Mouse (Mus musculus): ENCODE data around the gene Arhgef7. TPM values are rescaled to one million over a fixed set of nuclear protein-coding genes. Genes with fewer than 3 reads are reported as not detected.
A peak's percentile ranks its signal among the peaks of the same experiment; 100 is the strongest.

Gene Arhgef7
- total RNA-seq, 2 experiments from 2014 or later = 172 to 189 TPM

DNA sequence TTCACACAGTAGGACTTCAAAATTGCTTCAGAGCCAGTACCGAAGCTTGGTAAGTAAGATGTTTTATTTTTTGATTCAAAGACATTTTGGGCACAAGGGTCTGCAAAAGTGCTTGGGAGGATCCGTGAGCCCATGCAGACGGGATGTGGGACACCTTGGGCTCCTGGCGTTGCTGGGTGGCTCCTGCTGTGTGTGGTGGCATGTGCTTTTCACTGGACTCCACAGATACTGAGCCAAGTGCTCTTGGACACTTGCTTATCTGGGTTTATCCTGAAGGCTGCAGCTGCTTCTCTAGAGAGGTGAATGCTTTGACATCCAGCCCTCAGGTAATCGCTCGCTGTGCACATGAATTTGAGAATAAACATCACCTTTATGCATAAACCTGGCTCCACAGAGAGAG, 55.1 kb downstream of the Arhgef7 start:
- intact Hi-C loops (cut with DNase I) = no loop called here

GRCm38 (mm10) chr8:11783861-11784594, 56.5 kb downstream of the Arhgef7 start:
- no peak for DNase-seq (ENCODE audit: low spot score in 2 of 2)
- intact Hi-C loops (cut with DNase I) = no loop called here

More for the DNA sequence above, 55.1 kb downstream of the Arhgef7 start:
- no peak for DNase-seq (ENCODE audit: low spot score in 2 of 2)

GRCm38 (mm10) chr8:11785121-11785520, 57.6 kb downstream of the Arhgef7 start:
- intact Hi-C loops (cut with DNase I) = no loop called here
- no peak for DNase-seq (ENCODE audit: low spot score in 2 of 2)

- no peak for DNase-seq (ENCODE audit: low spot score in 2 of 2)
- intact Hi-C loops (cut with DNase I) = no loop called here
Measured at GRCm38 (mm10) chr8:11785539-11786046, 58.1 kb downstream of the Arhgef7 start.

DNA sequence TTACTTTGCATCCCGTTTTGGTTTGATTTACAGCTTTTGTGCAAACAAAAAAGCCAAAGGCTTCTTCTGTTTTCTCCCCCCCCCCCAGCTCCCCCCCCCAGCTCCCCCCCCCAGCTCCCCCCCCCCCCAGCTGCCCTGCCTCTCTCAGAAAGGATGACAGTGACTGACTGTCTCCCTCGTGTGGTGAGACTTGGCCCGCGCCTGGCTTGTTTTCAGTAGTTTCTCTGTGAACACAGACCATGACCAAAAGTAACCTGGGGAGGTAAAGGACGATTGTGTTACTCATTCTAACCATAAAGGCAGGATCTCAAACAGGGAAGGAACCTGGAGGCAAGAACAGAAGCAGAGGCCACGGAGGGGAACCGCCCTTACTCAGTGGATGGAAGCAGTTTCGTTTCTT, 60.7 kb downstream of the Arhgef7 start:
- intact Hi-C loops (cut with DNase I) = no loop called here
- peak in 1 of 2 experiments; percentile 53 for DNase-seq (ENCODE audit: low spot score in 2 of 2)

GRCm38 (mm10) chr8:11789168-11789567, 61.6 kb downstream of the Arhgef7 start:
- intact Hi-C loops (cut with DNase I) = no loop called here
- DNase-seq (ENCODE audit: low spot score in 2 of 2) = no peak

- intact Hi-C loops (cut with DNase I) = no loop called here
- DNase-seq (ENCODE audit: low spot score in 2 of 2) = peak in 1 of 2 experiments; percentile 52
Measured at GRCm38 (mm10) chr8:11794956-11795355, 67.4 kb downstream of the Arhgef7 start.

GRCm38 (mm10) chr8:11797128-11797527, 69.6 kb downstream of the Arhgef7 start:
- intact Hi-C loops (cut with DNase I) = no loop called here
- no peak for DNase-seq (ENCODE audit: low spot score in 2 of 2)

DNA sequence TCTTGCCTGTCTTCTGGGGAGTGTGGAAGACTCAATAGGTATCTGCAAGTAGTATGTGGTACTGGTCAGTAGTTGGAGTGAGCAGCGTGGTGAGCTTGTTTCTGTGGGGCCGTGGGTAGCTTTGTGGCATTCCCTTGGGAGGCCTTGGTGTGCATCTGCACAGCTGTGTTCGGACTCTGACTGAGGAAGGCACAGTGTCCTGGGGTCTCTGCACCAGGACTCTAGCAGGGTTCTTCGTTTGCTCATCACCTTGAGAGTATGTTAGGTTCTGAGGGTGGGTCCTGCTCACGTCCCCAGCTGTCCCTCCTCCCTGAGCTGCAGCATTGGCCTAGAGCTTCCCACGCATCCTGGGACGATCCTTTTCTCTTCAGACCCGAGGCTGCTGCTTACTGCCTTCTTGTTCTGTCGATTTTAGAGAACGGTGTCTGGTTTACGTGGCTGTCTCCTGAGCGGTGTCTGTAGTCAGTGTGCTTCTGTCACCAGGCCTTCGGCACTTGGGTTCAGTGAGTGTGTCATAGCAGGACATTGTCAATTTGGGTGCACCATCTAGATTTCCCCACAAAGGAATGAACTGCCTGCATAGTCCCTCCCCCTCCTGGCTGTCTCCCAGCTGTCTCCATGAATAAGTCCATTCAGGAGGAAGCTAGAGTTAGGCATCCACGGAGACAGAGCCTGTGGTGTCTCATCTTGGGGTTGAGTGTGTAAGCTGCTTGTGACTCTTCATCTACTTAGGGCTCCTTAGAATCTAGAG, 70.4 kb downstream of the Arhgef7 start:
- DNase-seq (ENCODE audit: low spot score in 2 of 2) = peak; percentile 65 to 77
- intact Hi-C loops (cut with DNase I) = no loop called here

DNA sequence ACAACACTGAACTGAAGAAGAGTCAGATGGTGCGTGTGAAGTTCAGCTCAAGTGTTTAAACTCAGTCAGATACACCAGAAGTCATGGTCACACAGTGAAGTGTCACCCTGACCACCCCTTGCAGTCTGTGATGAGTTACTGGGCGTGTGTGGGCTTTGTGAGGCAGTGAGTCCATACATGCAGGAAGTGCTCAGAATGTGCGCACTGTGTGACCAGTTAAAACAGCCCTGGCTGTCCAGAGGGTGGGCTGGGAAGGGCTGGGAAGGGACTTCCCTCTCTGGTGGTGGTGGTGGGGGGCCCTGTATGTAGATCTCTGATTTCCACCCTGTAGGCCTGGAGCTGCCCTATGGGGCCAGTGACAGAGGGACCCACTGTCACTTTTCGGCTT, 71.0 kb downstream of the Arhgef7 start:
- intact Hi-C loops (cut with DNase I) = no loop called here
- DNase-seq (ENCODE audit: low spot score in 2 of 2) = no peak

DNA sequence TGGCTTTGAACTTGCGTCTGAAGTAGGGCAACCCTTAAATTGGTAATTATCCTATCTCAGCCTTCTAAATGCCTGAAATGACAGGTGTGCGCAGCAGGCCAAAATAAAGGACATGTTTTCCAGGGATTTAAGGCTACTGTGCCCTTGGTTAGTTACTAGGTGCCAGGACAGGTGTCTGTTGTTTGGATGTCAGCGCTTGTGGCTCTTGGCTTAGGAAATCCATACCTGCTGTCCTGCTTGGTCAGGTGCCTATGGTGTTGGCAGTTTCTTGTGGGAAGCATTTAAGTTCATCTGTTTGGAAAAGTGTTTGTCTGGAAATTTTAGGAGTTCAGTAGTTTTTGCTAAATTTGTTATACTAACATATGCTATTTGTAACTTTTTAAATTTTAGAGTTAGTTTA, 71.6 kb downstream of the Arhgef7 start:
- intact Hi-C loops (cut with DNase I) = no loop called here
- no peak for DNase-seq (ENCODE audit: low spot score in 2 of 2)

GRCm38 (mm10) chr8:11800481-11800880, 73.0 kb downstream of the Arhgef7 start:
- intact Hi-C loops (cut with DNase I) = no loop called here
- no peak for DNase-seq (ENCODE audit: low spot score in 2 of 2)

DNA sequence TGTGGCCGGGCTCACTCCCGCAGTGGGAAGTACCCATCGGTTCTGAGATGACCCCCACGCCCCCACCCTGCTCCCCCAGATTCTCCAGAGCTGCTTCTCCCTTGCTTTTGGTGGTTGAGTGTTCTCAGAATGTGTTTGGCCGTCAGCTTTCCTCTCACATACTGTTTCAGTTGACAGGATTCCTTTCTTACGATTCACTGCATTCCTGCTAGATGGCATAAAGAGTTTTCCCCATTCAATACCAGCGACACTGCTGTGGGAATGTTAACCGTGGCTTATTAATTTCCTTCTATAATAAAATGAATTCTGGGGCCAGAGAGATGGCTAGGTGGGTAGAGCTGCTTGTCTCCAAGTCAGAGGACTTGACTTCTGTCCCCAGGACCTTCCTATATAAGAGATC, 74.0 kb downstream of the Arhgef7 start:
- intact Hi-C loops (cut with DNase I) = no loop called here
- DNase-seq (ENCODE audit: low spot score in 2 of 2) = no peak

GRCm38 (mm10) chr8:11804914-11805313, 77.4 kb downstream of the Arhgef7 start:
- intact Hi-C loops (cut with DNase I) = no loop called here
- no peak for DNase-seq (ENCODE audit: low spot score in 2 of 2)

DNA sequence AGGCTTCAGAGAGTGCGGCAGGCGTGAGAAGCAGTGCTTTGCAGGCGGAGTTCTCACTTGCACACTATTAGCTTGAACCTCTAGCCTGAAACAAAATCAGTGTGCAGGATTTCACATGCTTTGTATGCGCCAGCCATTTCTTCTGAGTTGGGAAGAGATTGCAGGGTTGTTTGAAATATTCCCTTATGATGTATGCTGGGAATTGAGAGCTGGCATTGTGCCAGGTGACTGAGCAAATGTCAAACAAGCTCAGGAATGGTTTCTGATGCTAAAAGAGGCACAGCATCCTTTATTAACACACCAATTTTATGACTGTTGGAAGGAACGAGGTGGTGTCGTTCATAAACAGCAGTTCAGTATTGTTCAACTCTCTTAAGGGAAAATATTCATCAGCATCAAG, 78.7 kb downstream of the Arhgef7 start:
- intact Hi-C loops (cut with DNase I) = no loop called here
- peak in 1 of 2 experiments; percentile 50 for DNase-seq (ENCODE audit: low spot score in 2 of 2)

DNA sequence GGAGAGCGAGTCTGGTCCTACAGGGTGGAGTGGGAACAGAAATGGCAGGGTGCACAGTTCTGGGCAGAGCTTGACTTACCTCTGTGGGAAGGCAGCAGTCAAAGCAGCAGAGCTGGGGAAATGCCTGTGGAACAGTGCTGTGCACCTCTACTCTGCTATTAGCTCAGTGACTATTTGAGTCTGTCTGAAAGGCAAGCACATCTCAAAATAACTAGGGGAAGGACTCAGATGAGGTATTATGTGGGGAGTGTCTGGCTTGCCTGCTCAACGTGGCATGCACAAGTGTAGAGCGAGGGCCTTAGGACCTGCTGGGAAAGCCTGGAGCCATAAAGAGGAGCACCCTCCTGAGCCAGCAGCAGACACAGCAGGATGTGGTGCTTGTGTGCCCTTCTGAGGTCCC, 79.8 kb downstream of the Arhgef7 start:
- intact Hi-C loops (cut with DNase I) = no loop called here
- DNase-seq (ENCODE audit: low spot score in 2 of 2) = no peak

- intact Hi-C loops (cut with DNase I) = no loop called here
- no peak for DNase-seq (ENCODE audit: low spot score in 2 of 2)
Measured at GRCm38 (mm10) chr8:11808047-11808446, 80.5 kb downstream of the Arhgef7 start.

DNA sequence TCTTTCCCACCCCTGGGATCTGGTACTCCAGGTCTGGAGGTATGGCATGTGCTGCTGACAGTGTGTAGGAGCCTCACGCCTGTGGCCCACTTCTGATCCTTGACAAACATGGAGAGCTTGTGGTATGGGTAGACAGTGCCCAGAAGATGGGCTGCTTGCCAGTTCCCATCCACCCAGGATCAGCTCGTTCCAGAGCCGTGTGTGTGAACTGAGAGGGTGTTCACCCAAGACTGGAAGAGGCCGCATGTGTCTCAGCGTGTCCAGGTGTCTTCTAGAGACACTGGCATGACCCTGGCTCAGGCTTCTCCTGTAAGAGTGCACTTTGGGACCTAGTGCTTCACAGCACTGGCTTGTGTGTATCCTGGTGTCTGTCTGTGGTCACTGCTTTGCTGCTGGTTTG, 82.9 kb downstream of the Arhgef7 start:
- intact Hi-C loops (cut with DNase I) = no loop called here
- no peak for DNase-seq (ENCODE audit: low spot score in 2 of 2)

GRCm38 (mm10) chr8:11813801-11814200, 86.3 kb downstream of the Arhgef7 start:
- no peak for DNase-seq (ENCODE audit: low spot score in 2 of 2)
- intact Hi-C loops (cut with DNase I) = no loop called here

DNA sequence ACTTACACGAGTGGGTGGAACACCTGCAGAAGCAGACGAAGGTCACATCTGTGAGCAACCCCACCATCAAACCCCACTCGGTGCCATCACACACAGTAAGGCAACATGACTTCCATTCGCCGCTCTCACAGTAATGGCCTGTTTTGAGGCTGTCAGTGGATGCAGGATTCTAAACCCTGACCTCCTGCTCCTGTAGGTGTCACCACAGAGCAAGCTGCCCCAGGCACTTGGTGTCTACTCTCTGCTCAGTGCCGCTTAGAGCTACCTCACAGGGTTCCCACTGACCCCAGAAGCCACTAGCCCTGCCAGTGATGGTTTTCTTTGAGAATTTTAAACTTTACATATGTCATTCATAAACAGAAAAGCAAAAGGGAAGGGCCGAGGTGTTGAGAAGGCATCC, 87.7 kb downstream of the Arhgef7 start:
- intact Hi-C loops (cut with DNase I) = no loop called here
- DNase-seq (ENCODE audit: low spot score in 2 of 2) = no peak

GRCm38 (mm10) chr8:11820136-11820535, 92.6 kb downstream of the Arhgef7 start:
- no peak for DNase-seq (ENCODE audit: low spot score in 2 of 2)
- intact Hi-C loops (cut with DNase I) = no loop called here
